Mouse (Mus musculus) limb, embryonic 14.5 days (tissue): ENCODE measurements at regions not wholly inside any gene's neighbourhood (a gene's known extent, or its start where the extent isn't known, plus 50 kb on each side); places are given as distances from the start of the nearest gene placed in this dataset.

Experiments
- ATAC-seq: fragments of 200-750 bp; cut with Nextera tagmentation; 2 replicates; pipeline ENCODE4 v1.8.0; 2017; ENCODE audit warnings: low read depth, moderate number of reproducible peaks, moderate TSS enrichment; ENCODE audit not compliant: low FRiP score
- DNase-seq: peaks from one replicate; pipeline ENCODE4 v3.0.0-alpha.2; 2015; ENCODE audit warnings: low spot score
- H3K27ac ChIP-seq: fragments of 300-500 bp; sonication (generic); replicated peaks from 2 replicates; pipeline ENCODE4 v1.5.1; 2014; ENCODE audit warnings: low read depth, mild to moderate bottlenecking, low read length, moderate library complexity, mixed read lengths
- H3K27me3 ChIP-seq: fragments of 300-500 bp; sonication (generic); 2 replicates; pipeline ENCODE4 v1.6.1; 2014; ENCODE audit warnings: low read length, mixed read lengths; ENCODE audit not compliant: control insufficient read depth, insufficient read depth
- H3K36me3 ChIP-seq: fragments of 300-500 bp; sonication (generic); 2 replicates; pipeline ENCODE4 v1.6.1; 2014; ENCODE audit warnings: mild to moderate bottlenecking, low read length, moderate library complexity, mixed read lengths; ENCODE audit not compliant: control insufficient read depth, insufficient read depth
- H3K4me1 ChIP-seq: fragments of 300-500 bp; sonication (generic); 2 replicates; pipeline ENCODE4 v1.6.1; 2014; ENCODE audit warnings: antibody characterized with exemption, low read length, mixed read lengths; ENCODE audit not compliant: control insufficient read depth, insufficient read depth
- H3K4me2 ChIP-seq: fragments of 300-500 bp; sonication (generic); replicated peaks from 2 replicates; pipeline ENCODE4 v1.6.1; 2014; ENCODE audit warnings: low read depth, mild to moderate bottlenecking, low read length, moderate library complexity; ENCODE audit not compliant: severe bottlenecking
- H3K4me3 ChIP-seq: fragments of 300-500 bp; sonication (generic); replicated peaks from 2 replicates; pipeline ENCODE4 v1.5.1; 2014; ENCODE audit warnings: low read length
- H3K9ac ChIP-seq: fragments of 300-500 bp; sonication (generic); 2 replicates; pipeline ENCODE4 v1.6.1; 2014; ENCODE audit warnings: mild to moderate bottlenecking, low read depth, low read length, moderate library complexity; ENCODE audit not compliant: severe bottlenecking
- H3K9me3 ChIP-seq: fragments of 300-500 bp; sonication (generic); 2 replicates; pipeline ENCODE4 v1.6.1; 2016; ENCODE audit warnings: low read length; ENCODE audit not compliant: control insufficient read depth
- POLR2A ChIP-seq: fragments of 200-500 bp; IDR thresholded peaks from 2 replicates; pipeline ENCODE4 v1.8.0; 2012; ENCODE audit warnings: inconsistent platforms, mild to moderate bottlenecking, moderate library complexity, borderline replicate concordance; ENCODE audit not compliant: insufficient read depth, insufficient read length; ENCODE audit errors: extremely low read depth
- WGBS: fragments of 180-500 bp; shearing (Covaris S2); extraction: QIAGEN DNeasy Blood & Tissue Kit; methylation state at CpG from one replicate; pipeline ENCODE4 v1.1.7; 2014; 5-methylcytosine and 5-hydroxymethylcytosine counted together

GRCm38 (mm10) chr6:140346929-140347328, 76.9 kb upstream of the Plekha5 start:
- DNase-seq (no peak), ATAC-seq (no peak)
- H3K9ac ChIP-seq: no peak overlapping the region
- H3K27ac ChIP-seq: no peak overlapping the region
- no peak for TF ChIP-seq POLR2A
- no peaks in the 10 kb centered on the region for H3K36me3 ChIP-seq
- no peaks in the 10 kb centered on the region for H3K27me3 ChIP-seq
- H3K4me3 ChIP-seq: no peak overlapping the region
- H3K9me3 ChIP-seq: no peaks in the 10 kb centered on the region
- WGBS: 88% methylated on average over 6 of the region's 6 CpGs
- no peak overlapping the region for H3K4me2 ChIP-seq
- H3K4me1 ChIP-seq: no peaks in the 10 kb centered on the region

GRCm38 (mm10) chr6:140343638-140344037, 80.2 kb upstream of the Plekha5 start:
- Histone ChIP-seq H3K36me3 (no peaks in the 10 kb centered on the region), H3K9me3 (no peaks in the 10 kb centered on the region), H3K27me3 (no peaks in the 10 kb centered on the region), H3K27ac (no peak overlapping the region), H3K9ac (no peak overlapping the region), H3K4me1 (no peaks in the 10 kb centered on the region), H3K4me3 (no peak overlapping the region), H3K4me2 (no peak overlapping the region)
- ATAC-seq (no peak), DNase-seq (no peak)
- TF ChIP-seq POLR2A: no peak
- 88% methylated on average over 11 of the region's 11 CpGs for WGBS

GRCm38 (mm10) chr6:140342881-140343280, 81.0 kb upstream of the Plekha5 start:
- Histone ChIP-seq H3K4me3 (no peak overlapping the region), H3K4me1 (peaks cover 2% of the 10 kb centered on the region; the same call in 1 of the 2 replicates), H3K4me2 (no peak overlapping the region), H3K9me3 (no peaks in the 10 kb centered on the region), H3K36me3 (no peaks in the 10 kb centered on the region), H3K27ac (no peak overlapping the region), H3K9ac (no peak overlapping the region), H3K27me3 (no peaks in the 10 kb centered on the region)
- TF ChIP-seq POLR2A: no peak
- no peak for ATAC-seq
- DNase-seq: no peak
- 57% methylated on average over 1 of the region's 1 CpGs for WGBS

- Histone ChIP-seq H3K4me2 (no peak overlapping the region), H3K9ac (no peak overlapping the region), H3K9me3 (no peaks in the 10 kb centered on the region), H3K27ac (no peak overlapping the region), H3K4me3 (no peak overlapping the region), H3K4me1 (peaks cover 14% of the 10 kb centered on the region), H3K36me3 (no peaks in the 10 kb centered on the region), H3K27me3 (no peaks in the 10 kb centered on the region)
- no peak for ATAC-seq
- 80% methylated on average over 13 of the region's 13 CpGs for WGBS
- no peak for TF ChIP-seq POLR2A
- no peak for DNase-seq
Measured at GRCm38 (mm10) chr6:140339731-140340130, 84.1 kb upstream of the Plekha5 start.

- ATAC-seq (peak; percentile 29; the same call in 1 of the 2 replicates), DNase-seq (peak; percentile 49)
- Histone ChIP-seq H3K4me2 (no peak overlapping the region), H3K27ac (no peak overlapping the region; the same call in 1 of the 2 replicates), H3K4me3 (no peak overlapping the region), H3K36me3 (no peaks in the 10 kb centered on the region), H3K27me3 (no peaks in the 10 kb centered on the region), H3K9me3 (no peaks in the 10 kb centered on the region), H3K4me1 (peaks cover 14% of the 10 kb centered on the region), H3K9ac (no peak overlapping the region)
- 50% methylated on average over 19 of the region's 19 CpGs for WGBS
- no peak for TF ChIP-seq POLR2A
Measured at GRCm38 (mm10) chr6:140337897-140338749, 85.7 kb upstream of the Plekha5 start.

- no peak overlapping the region for H3K4me3 ChIP-seq
- WGBS: 28% methylated on average over 3 of the region's 3 CpGs
- H3K27me3 ChIP-seq: no peaks in the 10 kb centered on the region
Measured at GRCm38 (mm10) chr6:140337083-140337491, 86.8 kb upstream of the Plekha5 start.

More at GRCm38 (mm10) chr6:140337083-140337491, 86.8 kb upstream of the Plekha5 start:
- H3K4me2 ChIP-seq: 0 out of 2 replicates have a peak overlapping the region, but pooled peaks have one; percentile 18
- H3K4me1 ChIP-seq: peaks cover 14% of the 10 kb centered on the region
- DNase-seq: peak; percentile 40
- TF ChIP-seq POLR2A: no peak
- peak overlapping the region; percentile 53 for H3K27ac ChIP-seq
- H3K9me3 ChIP-seq: no peaks in the 10 kb centered on the region
- ATAC-seq: peak; percentile 58; the same call in 1 of the 2 replicates
- H3K9ac ChIP-seq: no peak overlapping the region
- H3K36me3 ChIP-seq: no peaks in the 10 kb centered on the region
